Mouse (Mus musculus): ENCODE data around the gene Klhl21.

- 0 out of 2 replicates have a peak, but pooled peaks have one; percentile 28 for TF ChIP-seq CTCF (IDR thresholded peaks at IDR 0.05; ENCODE audit: borderline replicate concordance, control insufficient read depth, extremely low read depth, insufficient read depth, low read length, poor library complexity)
- TF ChIP-seq POLR2A (IDR thresholded peaks at IDR 0.05; ENCODE audit: control insufficient read depth, extremely low read depth, insufficient read depth, low read length, poor library complexity) = no peak
These were observed 14.1 kb upstream of the Klhl21 start for GRCm38 (mm10) chr4:151994228-151995171.
